Mouse (Mus musculus): ENCODE data around the gene Rbpms2. TPM values are rescaled to one million over a fixed set of nuclear protein-coding genes. Genes with fewer than 3 reads are reported as not detected.
A peak's percentile ranks its signal among the peaks of the same experiment; 100 is the strongest.

The Rbpms2 gene
- polyA plus RNA-seq, 1 experiment from 2014 or later = 20.4 TPM

GRCm38 (mm10) chr9:65630631-65631353 lies 1.3 kb downstream of the Rbpms2 start:
- H3K36me3 ChIP-seq (ENCODE audit: control insufficient read depth, insufficient read depth, low read length) = no peaks in the 10 kb centered on the region
- no peaks in the 10 kb centered on the region for H3K9me3 ChIP-seq (replicated peaks; ENCODE audit: control insufficient read depth, low read length)
- peak; percentile 73; the same call in 1 of the 2 replicates for ATAC-seq (ENCODE audit: insufficient read depth, low FRiP score)
- WGBS = under 1% methylated on average over 74 of the region's 78 CpGs
- peak overlapping the region; percentile 87 for H3K4me2 ChIP-seq (ENCODE audit: low read depth, low read length)
- H3K4me1 ChIP-seq (ENCODE audit: control insufficient read depth, insufficient read depth, low read length) = peaks cover 9% of the 10 kb centered on the region; the same call in 1 of the 2 replicates
- peak overlapping the region; percentile 55 for H3K27ac ChIP-seq (ENCODE audit: low read length)
- peak overlapping the region; percentile 79 for H3K9ac ChIP-seq (ENCODE audit: low read length)
- peaks cover 10% of the 10 kb centered on the region for H3K27me3 ChIP-seq (ENCODE audit: control insufficient read depth, insufficient read depth, low read length)
- peak overlapping the region; percentile 76 for H3K4me3 ChIP-seq (replicated peaks; ENCODE audit: low read length)

- H3K27ac ChIP-seq (ENCODE audit: low read length) = no peak overlapping the region
- H3K4me2 ChIP-seq (ENCODE audit: low read depth, low read length) = peak overlapping the region; percentile 87
- whole genome bisulfite sequencing = 34% methylated on average over 16 of the region's 16 CpGs
- H3K9me3 ChIP-seq (replicated peaks; ENCODE audit: control insufficient read depth, low read length) = no peaks in the 10 kb centered on the region
- no peak for ATAC-seq (ENCODE audit: insufficient read depth, low FRiP score)
- peak overlapping the region; percentile 76 for H3K4me3 ChIP-seq (replicated peaks; ENCODE audit: low read length)
- H3K4me1 ChIP-seq (ENCODE audit: control insufficient read depth, insufficient read depth, low read length) = peaks cover 9% of the 10 kb centered on the region; the same call in 1 of the 2 replicates
- H3K9ac ChIP-seq (ENCODE audit: low read length) = peak overlapping the region; percentile 79
- H3K27me3 ChIP-seq (ENCODE audit: control insufficient read depth, insufficient read depth, low read length) = peaks cover 10% of the 10 kb centered on the region
- H3K36me3 ChIP-seq (ENCODE audit: control insufficient read depth, insufficient read depth, low read length) = no peaks in the 10 kb centered on the region
Measured at GRCm38 (mm10) chr9:65631354-65632021, 2.0 kb downstream of the Rbpms2 start.

- Histone ChIP-seq H3K9me3 (replicated peaks; ENCODE audit: control insufficient read depth, low read length) (no peaks in the 10 kb centered on the region), H3K4me1 (ENCODE audit: control insufficient read depth, insufficient read depth, low read length) (peaks cover 4% of the 10 kb centered on the region), H3K27me3 (ENCODE audit: control insufficient read depth, insufficient read depth, low read length) (peaks cover 3% of the 10 kb centered on the region; the same call in 1 of the 2 replicates), H3K9ac (ENCODE audit: low read length) (no peak overlapping the region), H3K4me3 (replicated peaks; ENCODE audit: low read length) (no peak overlapping the region), H3K4me2 (ENCODE audit: low read depth, low read length) (no peak overlapping the region), H3K36me3 (ENCODE audit: control insufficient read depth, insufficient read depth, low read length) (no peaks in the 10 kb centered on the region), H3K27ac (ENCODE audit: low read length) (no peak overlapping the region)
- WGBS = 82% methylated on average over 1 of the region's 1 CpGs
- ATAC-seq (ENCODE audit: insufficient read depth, low FRiP score) = no peak
Measured at GRCm38 (mm10) chr9:65635766-65636165, 6.3 kb downstream of the Rbpms2 start.

- Histone ChIP-seq H3K4me2 (ENCODE audit: low read depth, low read length) (no peak overlapping the region), H3K9ac (ENCODE audit: low read length) (no peak overlapping the region), H3K27me3 (ENCODE audit: control insufficient read depth, insufficient read depth, low read length) (no peaks in the 10 kb centered on the region), H3K4me1 (ENCODE audit: control insufficient read depth, insufficient read depth, low read length) (peaks cover 5% of the 10 kb centered on the region), H3K36me3 (ENCODE audit: control insufficient read depth, insufficient read depth, low read length) (no peaks in the 10 kb centered on the region), H3K27ac (ENCODE audit: low read length) (no peak overlapping the region), H3K4me3 (replicated peaks; ENCODE audit: low read length) (no peak overlapping the region), H3K9me3 (replicated peaks; ENCODE audit: control insufficient read depth, low read length) (no peaks in the 10 kb centered on the region)
- 82% methylated on average over 4 of the region's 4 CpGs for WGBS
- no peak for ATAC-seq (ENCODE audit: insufficient read depth, low FRiP score)
Measured at GRCm38 (mm10) chr9:65636926-65637325, 7.5 kb downstream of the Rbpms2 start.

- no peak overlapping the region for H3K4me3 ChIP-seq (replicated peaks; ENCODE audit: low read length)
- H3K27me3 ChIP-seq (ENCODE audit: control insufficient read depth, insufficient read depth, low read length) = no peaks in the 10 kb centered on the region
- ATAC-seq (ENCODE audit: insufficient read depth, low FRiP score) = peak; percentile 62; the same call in 1 of the 2 replicates
- H3K4me2 ChIP-seq (ENCODE audit: low read depth, low read length) = no peak overlapping the region
- H3K9ac ChIP-seq (ENCODE audit: low read length) = no peak overlapping the region
- no peak overlapping the region for H3K27ac ChIP-seq (ENCODE audit: low read length)
- H3K4me1 ChIP-seq (ENCODE audit: control insufficient read depth, insufficient read depth, low read length) = peaks cover 5% of the 10 kb centered on the region
- 52% methylated on average over 5 of the region's 5 CpGs for WGBS
- no peaks in the 10 kb centered on the region for H3K36me3 ChIP-seq (ENCODE audit: control insufficient read depth, insufficient read depth, low read length)
- H3K9me3 ChIP-seq (replicated peaks; ENCODE audit: control insufficient read depth, low read length) = no peaks in the 10 kb centered on the region
Measured at GRCm38 (mm10) chr9:65639065-65639464, 9.6 kb downstream of the Rbpms2 start.

- ATAC-seq (ENCODE audit: insufficient read depth, low FRiP score) = no peak
- no peak overlapping the region for H3K4me2 ChIP-seq (ENCODE audit: low read depth, low read length)
Measured at GRCm38 (mm10) chr9:65640838-65641410, 11.5 kb downstream of the Rbpms2 start.

GRCm38 (mm10) chr9:65641446-65642052 lies 12.1 kb downstream of the Rbpms2 start:
- Histone ChIP-seq H3K36me3 (ENCODE audit: control insufficient read depth, insufficient read depth, low read length) (no peaks in the 10 kb centered on the region), H3K27me3 (ENCODE audit: control insufficient read depth, insufficient read depth, low read length) (no peaks in the 10 kb centered on the region), H3K4me3 (replicated peaks; ENCODE audit: low read length) (no peak overlapping the region), H3K4me1 (ENCODE audit: control insufficient read depth, insufficient read depth, low read length) (peaks cover 11% of the 10 kb centered on the region), H3K9me3 (replicated peaks; ENCODE audit: control insufficient read depth, low read length) (no peaks in the 10 kb centered on the region), H3K4me2 (ENCODE audit: low read depth, low read length) (no peak overlapping the region), H3K27ac (ENCODE audit: low read length) (no peak overlapping the region), H3K9ac (ENCODE audit: low read length) (no peak overlapping the region)
- ATAC-seq (ENCODE audit: insufficient read depth, low FRiP score) = no peak
- 27% methylated on average over 12 of the region's 12 CpGs for WGBS

More at GRCm38 (mm10) chr9:65640838-65641410, 11.5 kb downstream of the Rbpms2 start:
- WGBS = 15% methylated on average over 5 of the region's 5 CpGs
- H3K9me3 ChIP-seq (replicated peaks; ENCODE audit: control insufficient read depth, low read length) = no peaks in the 10 kb centered on the region
- no peak overlapping the region for H3K4me3 ChIP-seq (replicated peaks; ENCODE audit: low read length)
- no peaks in the 10 kb centered on the region for H3K27me3 ChIP-seq (ENCODE audit: control insufficient read depth, insufficient read depth, low read length)
- no peaks in the 10 kb centered on the region for H3K36me3 ChIP-seq (ENCODE audit: control insufficient read depth, insufficient read depth, low read length)
- H3K27ac ChIP-seq (ENCODE audit: low read length) = no peak overlapping the region
- H3K4me1 ChIP-seq (ENCODE audit: control insufficient read depth, insufficient read depth, low read length) = peaks cover 8% of the 10 kb centered on the region
- no peak overlapping the region for H3K9ac ChIP-seq (ENCODE audit: low read length)

- H3K27me3 ChIP-seq (ENCODE audit: control insufficient read depth, insufficient read depth, low read length) = no peaks in the 10 kb centered on the region
- H3K4me1 ChIP-seq (ENCODE audit: control insufficient read depth, insufficient read depth, low read length) = peaks cover 11% of the 10 kb centered on the region
- H3K9me3 ChIP-seq (replicated peaks; ENCODE audit: control insufficient read depth, low read length) = no peaks in the 10 kb centered on the region
- H3K4me3 ChIP-seq (replicated peaks; ENCODE audit: low read length) = no peak overlapping the region
- no peak overlapping the region for H3K4me2 ChIP-seq (ENCODE audit: low read depth, low read length)
- H3K9ac ChIP-seq (ENCODE audit: low read length) = no peak overlapping the region
- ATAC-seq (ENCODE audit: insufficient read depth, low FRiP score) = no peak
- no peak overlapping the region for H3K27ac ChIP-seq (ENCODE audit: low read length)
- H3K36me3 ChIP-seq (ENCODE audit: control insufficient read depth, insufficient read depth, low read length) = no peaks in the 10 kb centered on the region
Measured at GRCm38 (mm10) chr9:65642546-65642945, 13.1 kb downstream of the Rbpms2 start.

GRCm38 (mm10) chr9:65644960-65645359 lies 15.5 kb downstream of the Rbpms2 start:
- 73% methylated on average over 4 of the region's 4 CpGs for WGBS
- H3K4me3 ChIP-seq (replicated peaks; ENCODE audit: low read length) = no peak overlapping the region
- ATAC-seq (ENCODE audit: insufficient read depth, low FRiP score) = no peak
- no peaks in the 10 kb centered on the region for H3K36me3 ChIP-seq (ENCODE audit: control insufficient read depth, insufficient read depth, low read length)
- peaks cover 15% of the 10 kb centered on the region for H3K4me1 ChIP-seq (ENCODE audit: control insufficient read depth, insufficient read depth, low read length)
- H3K27me3 ChIP-seq (ENCODE audit: control insufficient read depth, insufficient read depth, low read length) = no peaks in the 10 kb centered on the region
- no peaks in the 10 kb centered on the region for H3K9me3 ChIP-seq (replicated peaks; ENCODE audit: control insufficient read depth, low read length)
- H3K4me2 ChIP-seq (ENCODE audit: low read depth, low read length) = no peak overlapping the region
- H3K27ac ChIP-seq (ENCODE audit: low read length) = no peak overlapping the region
- H3K9ac ChIP-seq (ENCODE audit: low read length) = no peak overlapping the region

All from stomach, embryonic 16.5 days (tissue).